Mouse (Mus musculus): Measurements from ENCODE around the gene Smarcad1.

GRCm38 (mm10) chr6:65025130-65025529 lies 17.3 kb upstream of the Smarcad1 start:
- TF ChIP-seq EP300 (IDR thresholded peaks at IDR 0.05; ENCODE audit: low read depth), result no peak
- no peak for TF ChIP-seq CTCF (IDR thresholded peaks at IDR 0.05; ENCODE audit: low read depth)
